Mouse (Mus musculus) C2C12 (cell line): ENCODE measurements around the gene Sys1.

Source experiments
- CEBPB ChIP-seq: IDR thresholded peaks from one replicate; pipeline ENCODE4 v1.6.1; 2011; ENCODE audit warnings: low read depth, mild to moderate bottlenecking, control low read depth, moderate library complexity
- CTCF ChIP-seq: IDR thresholded peaks from one replicate; pipeline ENCODE4 v1.5.1; 2011; ENCODE audit not compliant: control insufficient read depth, insufficient read depth, insufficient read length
- MYOD1 ChIP-seq: IDR thresholded peaks from one replicate; pipeline ENCODE4 v1.6.1; 2011; ENCODE audit warnings: low read depth; ENCODE audit not compliant: control insufficient read depth, insufficient read length
- USF1 ChIP-seq: IDR thresholded peaks from one replicate; pipeline ENCODE4 v1.6.1; 2011; ENCODE audit warnings: low read depth, mild to moderate bottlenecking, control low read depth, moderate library complexity

- TF ChIP-seq CTCF (no peak), MYOD1 (no peak), CEBPB (no peak), USF1 (no peak)
Observed at GRCm38 (mm10) chr2:164414581-164414980, 42.2 kb upstream of the Sys1 start.
